Mouse (Mus musculus) bone marrow, adult 2 months (tissue): ENCODE data around the gene Col25a1.

Experiments
- CTCF ChIP-seq: fragments of 200-500 bp; IDR thresholded peaks from 2 replicates; pipeline ENCODE4 v1.5.1; 2011; ENCODE audit warnings: low read length, control low read depth; ENCODE audit not compliant: control insufficient read depth, insufficient read depth
- POLR2A ChIP-seq: fragments of 200-500 bp; IDR thresholded peaks from 2 replicates; pipeline ENCODE4 v1.6.1; 2011; ENCODE audit warnings: low read depth, mild to moderate bottlenecking, control low read depth, low read length, borderline replicate concordance; ENCODE audit not compliant: control insufficient read depth

DNA sequence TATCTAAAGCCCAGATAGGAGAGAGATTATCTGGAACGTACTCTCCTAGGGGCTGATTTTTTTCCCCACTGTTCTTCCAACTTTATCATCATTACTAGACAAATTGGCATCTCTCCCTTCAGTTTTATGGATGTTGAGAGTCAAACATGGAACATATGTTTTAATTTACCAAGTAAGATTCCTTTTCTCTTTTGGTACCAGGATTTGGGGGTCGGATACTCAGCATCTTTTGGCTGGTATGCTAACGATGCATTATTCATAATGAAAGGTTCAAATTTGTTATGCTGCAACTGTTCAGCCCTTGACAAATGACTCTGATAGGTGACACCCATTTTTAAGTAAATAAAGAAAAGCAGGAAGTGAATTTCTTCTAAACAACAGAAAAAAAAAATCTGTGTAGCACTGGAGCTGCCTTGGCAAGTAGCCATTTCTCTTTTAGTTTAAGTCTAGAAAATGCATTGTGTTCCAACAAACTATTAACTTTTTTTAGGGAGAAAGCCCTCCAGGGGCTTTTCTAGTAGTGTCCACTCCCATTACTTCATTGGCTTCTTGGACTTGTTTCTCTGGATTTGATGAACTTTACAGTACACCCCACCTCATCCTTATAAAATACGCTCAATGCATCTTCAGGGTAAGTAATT lies 223.2 kb downstream of the Col25a1 start:
- TF ChIP-seq CTCF (no peak), POLR2A (no peak)
